Mouse (Mus musculus) spleen, adult 2 months (tissue): ENCODE data around the gene Glis1. TPM values are rescaled to one million over a fixed set of nuclear protein-coding genes. Genes with fewer than 3 reads are reported as not detected.

Experiments
- DNase-seq, 2 experiments: peaks; one replicate each; pipeline versions ENCODE4 v3.0.0 to v3.0.0-alpha.2; 2012 to 2021; ENCODE audit warnings: low spot score in 2 of 2, low read depth in 1 of 2
- H3K27ac ChIP-seq: fragments of 200-500 bp; 2 replicates; pipeline ENCODE4 v1.5.1; 2012; ENCODE audit warnings: low read length, inconsistent platforms; ENCODE audit not compliant: insufficient read depth
- H3K27me3 ChIP-seq: fragments of 200-500 bp; 2 replicates; pipeline ENCODE4 v1.6.1; 2012; ENCODE audit warnings: mild to moderate bottlenecking, moderate library complexity, low read length, inconsistent platforms; ENCODE audit not compliant: control insufficient read depth, insufficient read depth
- H3K36me3 ChIP-seq: fragments of 200-500 bp; 2 replicates; pipeline ENCODE4 v1.6.1; 2012; ENCODE audit warnings: mild to moderate bottlenecking, low read length, inconsistent platforms; ENCODE audit not compliant: control insufficient read depth, insufficient read depth
- H3K4me1 ChIP-seq: fragments of 200-500 bp; 2 replicates; pipeline ENCODE4 v1.6.1; 2011; ENCODE audit warnings: inconsistent platforms; ENCODE audit not compliant: control insufficient read depth, insufficient read depth, insufficient read length
- H3K4me3 ChIP-seq: fragments of 200-500 bp; 2 replicates; pipeline ENCODE4 v1.5.1; 2011; ENCODE audit warnings: mild to moderate bottlenecking, inconsistent platforms; ENCODE audit not compliant: insufficient read depth, insufficient read length; ENCODE audit errors: extremely low read depth
- CTCF ChIP-seq: fragments of 200-500 bp; IDR thresholded peaks from 2 replicates; pipeline ENCODE4 v1.5.1; 2011; ENCODE audit warnings: mild to moderate bottlenecking, inconsistent platforms; ENCODE audit not compliant: insufficient read depth, insufficient read length, insufficient replicate concordance; ENCODE audit errors: extremely low read depth
- POLR2A ChIP-seq: fragments of 200-500 bp; IDR thresholded peaks from 2 replicates; pipeline ENCODE4 v1.6.1; 2011; ENCODE audit warnings: low read depth, low read length, inconsistent platforms
- WGBS: fragments of 180-500 bp; shearing (Covaris S2); methylation state at CpG from one replicate; pipeline ENCODE4 v1.1.7; 2018; 5-methylcytosine and 5-hydroxymethylcytosine counted together
- polyA plus RNA-seq: library from polyadenylated mRNA; depleted of rRNA; stranded (reverse); fragments of >200 nt; gene quantifications from 2 replicates; pipeline ENCODE4 v1.2.3, GENCODE M21; 2012

Gene Glis1
- polyA plus RNA-seq, 1 experiment: 0.55 TPM

- TF ChIP-seq CTCF (no peak), POLR2A (no peak)
- no peak overlapping the region for H3K27ac ChIP-seq
- H3K27me3 ChIP-seq: no peaks in the 10 kb centered on the region
- H3K36me3 ChIP-seq: no peaks in the 10 kb centered on the region
- WGBS: 69% methylated on average over 11 of the region's 11 CpGs
- H3K4me1 ChIP-seq: no peaks in the 10 kb centered on the region
- no peak for DNase-seq
- H3K4me3 ChIP-seq: no peak overlapping the region
Measured at GRCm38 (mm10) chr4:107523607-107524151, 89.3 kb downstream of the Glis1 start.

DNA sequence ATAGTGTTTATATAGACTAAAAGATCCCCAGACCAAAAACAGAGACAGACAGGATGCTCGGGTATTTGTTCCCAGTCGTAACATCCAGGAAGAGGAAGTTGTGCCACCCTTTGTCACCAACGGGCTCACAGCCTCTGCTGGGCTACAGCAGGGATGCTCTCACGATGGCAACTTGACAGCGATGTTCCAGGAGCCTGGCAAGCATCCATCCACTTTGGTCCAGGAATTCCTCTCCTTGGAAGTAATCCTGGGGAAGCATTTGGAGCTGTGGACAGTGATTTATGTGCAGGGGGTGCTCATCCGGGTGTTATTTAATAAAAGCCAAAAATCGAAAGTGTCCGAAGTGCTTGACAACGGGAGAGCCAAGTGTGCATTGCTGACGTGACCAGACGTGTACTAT, 100.7 kb downstream of the Glis1 start:
- no peak for DNase-seq
- Histone ChIP-seq H3K27ac (no peak overlapping the region), H3K4me3 (no peak overlapping the region), H3K27me3 (no peaks in the 10 kb centered on the region), H3K4me1 (no peaks in the 10 kb centered on the region), H3K36me3 (no peaks in the 10 kb centered on the region)
- 56% methylated on average over 11 of the region's 11 CpGs for WGBS
- no peak for TF ChIP-seq POLR2A
- no peak for TF ChIP-seq CTCF

- H3K4me1 ChIP-seq: no peaks in the 10 kb centered on the region
- H3K36me3 ChIP-seq: no peaks in the 10 kb centered on the region
- 83% methylated on average over 13 of the region's 13 CpGs for WGBS
- no peak overlapping the region for H3K27ac ChIP-seq
- no peak for DNase-seq
- H3K27me3 ChIP-seq: no peaks in the 10 kb centered on the region
- no peak overlapping the region for H3K4me3 ChIP-seq
- no peak for TF ChIP-seq POLR2A
- no peak for TF ChIP-seq CTCF
Measured at GRCm38 (mm10) chr4:107538116-107538515, 103.7 kb downstream of the Glis1 start.

- H3K27ac ChIP-seq: no peak overlapping the region
- no peaks in the 10 kb centered on the region for H3K4me1 ChIP-seq
- no peak for TF ChIP-seq CTCF
- TF ChIP-seq POLR2A: no peak
- WGBS: 80% methylated on average over 3 of the region's 3 CpGs
- no peaks in the 10 kb centered on the region for H3K36me3 ChIP-seq
- H3K4me3 ChIP-seq: no peak overlapping the region
- no peaks in the 10 kb centered on the region for H3K27me3 ChIP-seq
- DNase-seq: no peak
Measured at GRCm38 (mm10) chr4:107538561-107538960, 104.2 kb downstream of the Glis1 start.

- Histone ChIP-seq H3K4me1 (no peaks in the 10 kb centered on the region), H3K36me3 (no peaks in the 10 kb centered on the region), H3K27me3 (no peaks in the 10 kb centered on the region), H3K4me3 (no peak overlapping the region), H3K27ac (no peak overlapping the region)
- no peak for TF ChIP-seq CTCF
- TF ChIP-seq POLR2A: no peak
- DNase-seq: no peak
- WGBS: 88% methylated on average over 3 of the region's 3 CpGs
Measured at GRCm38 (mm10) chr4:107539021-107539420, 104.6 kb downstream of the Glis1 start.

- Histone ChIP-seq H3K4me3 (no peak overlapping the region), H3K27ac (no peak overlapping the region), H3K27me3 (no peaks in the 10 kb centered on the region), H3K4me1 (no peaks in the 10 kb centered on the region), H3K36me3 (no peaks in the 10 kb centered on the region)
- WGBS: 79% methylated on average over 4 of the region's 4 CpGs
- no peak for TF ChIP-seq CTCF
- no peak for TF ChIP-seq POLR2A
- DNase-seq: no peak
Measured at GRCm38 (mm10) chr4:107541821-107542220, 107.4 kb downstream of the Glis1 start.

DNA sequence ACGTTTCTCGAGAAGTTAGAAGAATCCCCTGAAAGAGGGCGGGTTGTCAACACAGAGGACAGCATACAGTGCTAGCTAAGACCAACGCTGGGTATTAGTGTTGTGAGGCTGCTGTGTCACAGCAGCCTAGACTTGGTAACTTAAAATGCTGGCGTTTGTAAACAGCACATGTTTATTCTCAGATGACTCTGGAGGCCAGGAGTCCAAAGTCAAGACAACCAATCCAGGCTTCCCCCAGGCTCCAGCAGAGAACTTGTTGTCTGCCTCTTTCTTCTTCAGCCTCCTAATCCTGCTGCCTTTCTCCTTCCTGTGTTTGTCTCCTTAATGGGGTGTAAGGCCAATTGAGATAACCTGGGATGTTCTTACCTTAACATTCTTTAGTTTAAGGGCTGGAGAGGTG, 110.5 kb downstream of the Glis1 start:
- Histone ChIP-seq H3K27ac (no peak overlapping the region), H3K27me3 (no peaks in the 10 kb centered on the region), H3K36me3 (no peaks in the 10 kb centered on the region), H3K4me1 (no peaks in the 10 kb centered on the region), H3K4me3 (no peak overlapping the region)
- TF ChIP-seq POLR2A (no peak), CTCF (no peak)
- WGBS: 71% methylated on average over 5 of the region's 5 CpGs
- no peak for DNase-seq
